Mouse (Mus musculus) olfactory bulb, adult 2 months (tissue): ENCODE results near the gene Lipc.

Experiments used
- CTCF ChIP-seq: fragments of 200-500 bp; IDR thresholded peaks from 2 replicates; pipeline ENCODE4 v1.5.1; 2012; ENCODE audit warnings: low read depth, mild to moderate bottlenecking, low read length, moderate library complexity; ENCODE audit not compliant: insufficient read depth
- POLR2A ChIP-seq: fragments of 200-500 bp; IDR thresholded peaks from 2 replicates; pipeline ENCODE4 v1.6.1; 2012; ENCODE audit warnings: mild to moderate bottlenecking, low read depth, low read length, moderate library complexity; ENCODE audit not compliant: insufficient read depth

GRCm38 (mm10) chr9:70911163-70911562 lies 40.9 kb downstream of the Lipc start:
- TF ChIP-seq POLR2A: no peak
- no peak for TF ChIP-seq CTCF
